Mouse (Mus musculus) left cerebral cortex, adult 9 months (tissue): ENCODE data around the gene Anapc4.

ENCODE experiments used
- DNase-seq, 2 experiments: peaks; one replicate each; pipeline ENCODE4 v3.0.0; 2022; ENCODE audit warnings: low spot score in 2 of 2

Gene Anapc4

GRCm38 (mm10) chr5:52833761-52834274, at the start of gene Anapc4:
Gene Anapc4, plus strand, starts transcription at chr5:52834012.
- peak; percentile 98 to 100 for DNase-seq

GRCm38 (mm10) chr5:52786556-52787322, 47.1 kb upstream of the Anapc4 start:
- DNase-seq, result no peak

DNA sequence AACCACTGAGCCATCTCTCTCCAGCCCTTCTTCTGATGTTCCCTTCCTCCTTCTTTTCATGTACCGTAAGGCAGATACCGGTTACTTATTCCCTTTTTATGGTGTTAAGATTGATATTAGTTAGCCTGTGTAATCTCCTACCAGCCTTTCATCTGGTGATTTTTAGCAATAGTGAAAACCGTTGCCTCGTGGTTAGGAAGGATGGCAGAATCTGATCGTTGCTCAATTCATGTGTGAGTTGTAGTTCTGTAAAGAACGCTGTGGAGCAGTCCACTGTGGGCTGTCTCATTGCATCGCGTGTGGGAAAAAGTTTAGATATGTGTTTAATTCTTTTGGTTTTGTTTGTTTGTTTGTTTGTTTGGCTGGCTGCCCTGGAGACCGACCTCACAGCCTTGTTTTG, 40.6 kb upstream of the Anapc4 start:
- no peak for DNase-seq

DNA sequence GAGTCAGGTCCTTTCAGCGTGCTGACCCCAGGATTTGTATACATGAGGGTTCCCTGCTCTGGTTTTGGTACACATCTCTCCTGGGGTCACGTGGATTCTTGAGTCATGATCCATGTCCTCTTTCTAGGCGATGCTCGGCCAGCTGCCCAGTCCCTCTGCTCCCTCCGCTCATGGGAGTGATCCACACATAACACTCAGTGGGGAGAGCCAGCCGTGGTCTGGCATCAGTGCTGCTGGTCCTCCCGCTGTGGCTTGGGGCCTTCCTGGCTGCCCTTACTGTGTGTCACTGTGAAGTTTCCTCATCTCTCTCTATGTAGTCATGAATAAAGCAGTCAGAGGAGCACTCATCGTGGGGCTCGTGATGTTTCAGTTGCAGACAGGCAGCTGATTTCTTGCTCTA, 39.7 kb upstream of the Anapc4 start:
- no peak for DNase-seq

DNA sequence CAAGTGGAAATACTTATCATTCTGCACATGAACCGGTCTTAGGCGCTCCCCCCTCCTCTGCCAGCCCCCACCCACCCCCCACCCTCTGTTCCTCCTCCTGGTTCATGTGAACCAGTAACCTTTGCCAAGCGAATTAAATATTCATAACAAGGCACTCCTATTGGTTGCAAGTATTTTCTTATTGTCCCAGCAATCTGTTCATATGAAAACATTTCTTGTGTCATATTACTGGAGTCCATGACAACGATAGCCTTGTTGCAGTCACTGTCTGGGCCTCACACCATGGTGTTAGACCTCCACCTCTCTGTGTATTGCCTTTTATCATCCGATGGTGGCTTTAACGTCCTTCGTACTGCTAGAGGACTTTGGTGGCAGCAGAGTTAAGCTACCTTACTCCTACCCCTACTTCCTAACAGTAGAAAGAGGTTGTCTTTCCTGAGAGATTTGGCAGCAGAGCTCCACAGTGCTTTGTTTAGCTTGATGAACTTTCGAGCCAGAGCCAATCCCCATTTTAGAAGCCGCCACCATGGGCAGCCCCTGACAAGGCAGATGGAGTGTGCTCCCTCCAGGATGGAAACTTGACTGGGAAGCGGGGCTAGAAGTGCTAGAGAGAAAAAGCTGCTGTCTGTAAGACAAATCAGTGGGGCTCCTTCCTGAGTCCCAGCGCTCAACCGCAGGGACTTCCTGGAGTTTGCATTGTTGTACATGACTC, 34.4 kb upstream of the Anapc4 start:
- no peak for DNase-seq

DNA sequence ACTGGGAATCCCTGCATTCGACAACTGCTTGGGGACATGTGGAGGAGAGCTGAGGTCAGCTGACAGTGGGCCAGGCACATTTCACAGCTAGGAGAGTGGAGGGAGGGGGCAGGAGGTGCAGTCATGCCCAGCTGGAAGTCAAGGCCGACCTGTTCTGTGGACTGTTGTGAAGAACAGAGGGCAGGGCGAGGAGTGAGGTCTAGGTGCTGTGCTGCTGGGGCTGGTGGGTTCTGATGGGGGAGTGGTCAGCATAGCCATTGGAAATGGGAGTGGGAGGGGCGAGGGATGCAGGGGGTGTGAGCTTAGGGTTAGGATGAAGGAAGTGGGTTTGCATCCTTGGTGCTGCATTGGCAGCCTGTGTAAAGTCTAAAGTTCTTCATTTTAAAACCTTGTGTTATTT, 28.0 kb upstream of the Anapc4 start:
- DNase-seq, result no peak

DNA sequence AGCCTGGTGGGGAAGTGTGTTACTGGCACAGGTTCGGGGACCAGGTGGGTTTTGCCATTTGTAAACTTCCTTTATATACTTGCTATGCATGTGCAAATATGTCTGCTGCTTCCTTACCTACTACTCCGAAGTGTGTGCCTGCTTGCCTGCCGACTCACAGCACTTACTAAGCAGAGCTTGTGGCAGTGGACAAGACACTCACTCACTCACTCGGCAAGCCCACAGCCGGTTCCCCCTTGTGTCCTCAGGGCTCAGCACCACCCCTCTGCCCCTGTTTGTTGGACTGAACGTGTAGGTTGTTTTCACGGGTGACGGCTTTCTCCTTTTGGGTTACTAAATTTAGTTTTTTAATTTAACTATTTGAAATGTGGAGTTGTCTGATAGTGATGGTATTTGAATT, 27.5 kb upstream of the Anapc4 start:
- DNase-seq, result no peak

GRCm38 (mm10) chr5:52807030-52807429, 26.8 kb upstream of the Anapc4 start:
- no peak for DNase-seq

GRCm38 (mm10) chr5:52810446-52810845, 23.4 kb upstream of the Anapc4 start:
- DNase-seq, result no peak

DNA sequence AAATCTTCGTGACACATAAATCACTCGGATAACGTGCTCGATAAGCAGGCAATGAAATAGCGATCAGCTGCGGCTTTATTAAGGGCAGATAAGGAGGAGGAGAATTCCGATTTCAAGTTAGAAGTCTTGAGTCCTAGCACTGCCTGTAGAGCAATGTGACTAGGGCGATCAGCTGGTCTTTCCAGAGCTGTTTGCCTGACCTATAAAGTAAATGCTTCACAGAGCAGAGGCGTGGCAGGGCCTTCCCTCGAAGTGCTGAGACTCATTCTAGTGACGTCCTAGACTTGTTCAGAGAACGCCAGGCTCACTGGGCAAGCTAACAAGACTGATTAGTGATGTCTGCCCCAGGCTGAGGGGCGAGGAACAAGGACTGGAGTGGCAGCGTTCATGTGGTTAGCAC, 22.8 kb upstream of the Anapc4 start:
- no peak for DNase-seq

DNA sequence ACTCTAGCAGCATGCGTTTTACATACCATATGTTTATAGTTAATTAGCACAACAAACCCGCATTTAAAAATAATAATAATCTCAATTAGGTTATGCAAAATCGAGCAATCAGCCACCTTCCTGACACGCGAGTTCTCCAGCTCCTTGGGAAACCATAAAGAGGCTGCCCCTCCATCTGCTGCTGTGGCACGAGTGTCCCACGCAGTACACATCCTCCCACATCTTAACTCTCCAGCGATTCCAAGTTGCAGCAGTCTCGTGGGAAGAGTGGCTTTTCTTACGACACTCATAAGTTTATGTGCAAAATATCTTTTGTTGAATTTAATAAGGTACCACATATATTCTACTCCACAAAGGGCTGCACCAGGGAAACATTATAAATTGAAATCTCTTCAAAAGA, 21.4 kb upstream of the Anapc4 start:
- DNase-seq, result peak in 1 of 2 experiments; percentile 24

DNA sequence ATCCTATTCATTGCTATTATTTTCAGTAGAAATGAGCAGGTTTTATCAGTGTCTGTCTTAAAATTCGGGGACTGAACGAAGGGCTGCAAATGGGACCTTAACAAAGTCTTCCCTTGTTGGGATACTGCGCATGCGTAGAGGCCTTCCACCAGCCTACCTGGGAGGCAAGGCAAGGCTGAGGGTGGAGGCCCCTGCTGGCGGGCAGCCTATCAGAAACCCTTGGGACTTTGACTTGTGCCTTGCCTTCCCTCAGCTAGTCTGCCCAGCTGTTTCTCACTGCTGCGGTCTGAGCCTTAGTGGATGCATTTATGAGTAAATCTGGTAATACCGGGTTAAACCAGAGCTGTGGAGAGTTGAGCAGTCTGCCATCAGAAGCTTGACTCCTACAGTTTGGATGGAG, 20.5 kb upstream of the Anapc4 start:
- no peak for DNase-seq

GRCm38 (mm10) chr5:52818676-52819075, 15.1 kb upstream of the Anapc4 start:
- no peak for DNase-seq

DNA sequence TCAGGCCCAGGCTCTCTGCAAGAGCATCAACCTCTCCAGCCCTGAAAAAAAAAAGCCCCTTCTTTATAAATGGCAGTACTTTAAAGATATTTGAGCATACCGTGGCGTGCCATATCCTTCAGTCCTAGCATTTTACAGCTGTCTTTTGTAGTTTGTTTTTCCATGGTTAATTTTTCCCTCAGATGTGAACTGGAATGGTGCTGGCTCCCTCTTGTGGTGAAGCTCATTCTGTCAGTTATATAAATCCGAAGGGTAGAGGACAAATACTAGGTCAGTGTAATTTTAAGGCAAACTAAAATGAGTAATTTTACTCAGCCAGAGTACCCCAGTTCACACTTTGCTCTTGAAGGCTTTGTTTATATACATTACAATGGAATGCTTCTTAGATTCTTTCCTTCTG, 12.1 kb upstream of the Anapc4 start:
- peak in 1 of 2 experiments; percentile 78 for DNase-seq

DNA sequence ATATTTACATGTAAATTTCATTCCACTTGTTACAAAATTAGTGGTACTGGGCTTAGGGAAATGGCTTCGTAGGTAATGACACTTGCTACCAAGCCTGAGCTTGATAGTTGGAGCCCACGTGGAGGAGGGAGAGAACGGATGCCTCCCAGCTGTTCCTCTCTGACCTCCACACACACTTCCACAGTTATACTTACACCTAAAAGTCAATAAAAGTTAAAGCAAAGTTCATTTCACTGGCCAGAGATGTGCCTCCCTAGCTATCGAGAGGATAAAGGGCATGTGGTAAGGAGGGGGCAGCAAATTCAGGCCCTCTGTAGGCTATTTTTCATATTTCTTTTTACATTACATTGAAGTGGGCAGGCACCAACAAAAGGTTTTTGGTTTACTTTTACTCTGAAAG, 5.9 kb upstream of the Anapc4 start:
- DNase-seq, result no peak

GRCm38 (mm10) chr5:52833005-52833404, 807 bp upstream of the Anapc4 start:
- DNase-seq, result no peak

- no peak for DNase-seq
Observed at GRCm38 (mm10) chr5:52834386-52834785, 574 bp downstream of the Anapc4 start.

DNA sequence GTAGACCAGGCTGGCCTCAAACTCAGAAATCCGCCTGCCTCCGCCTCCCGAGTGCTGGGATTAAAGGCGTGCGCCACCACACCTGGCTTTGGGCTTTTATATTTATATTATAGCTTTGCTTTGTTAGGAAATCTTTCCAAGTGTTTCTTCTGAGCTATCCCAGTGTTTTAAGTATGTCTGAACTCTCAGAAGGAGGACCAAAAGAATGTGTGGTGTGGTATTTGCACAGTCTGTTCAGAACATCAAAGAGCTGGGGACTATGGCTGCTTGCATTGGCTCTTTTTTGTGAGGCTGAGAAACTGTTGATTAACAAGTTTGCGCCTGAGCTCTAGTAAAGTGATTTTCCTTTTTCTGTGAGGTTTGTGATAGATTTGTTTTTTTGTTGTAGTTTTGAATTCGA, 10.5 kb downstream of the Anapc4 start:
- DNase-seq, result no peak

DNA sequence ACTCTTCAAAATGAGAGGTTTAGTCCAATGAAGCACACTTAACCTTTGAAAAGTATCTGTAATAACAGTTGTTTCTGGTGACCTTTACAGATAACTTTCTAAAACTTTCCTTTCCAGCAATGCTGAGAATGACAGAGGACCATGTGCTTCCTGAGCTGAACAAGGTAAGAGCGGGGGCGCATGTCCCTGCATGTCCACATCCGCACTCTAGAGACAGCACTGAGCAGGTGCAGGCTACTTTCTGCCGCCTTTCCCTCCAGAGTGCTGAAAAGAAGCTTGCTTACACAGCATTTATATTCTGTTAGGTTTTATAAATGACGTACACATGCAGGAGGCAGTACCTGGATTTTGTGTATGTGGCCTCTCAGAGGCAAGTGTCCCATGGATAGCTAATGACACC, 21.9 kb downstream of the Anapc4 start:
- no peak for DNase-seq

GRCm38 (mm10) chr5:52864446-52864845, 30.6 kb downstream of the Anapc4 start:
- DNase-seq, result no peak

DNA sequence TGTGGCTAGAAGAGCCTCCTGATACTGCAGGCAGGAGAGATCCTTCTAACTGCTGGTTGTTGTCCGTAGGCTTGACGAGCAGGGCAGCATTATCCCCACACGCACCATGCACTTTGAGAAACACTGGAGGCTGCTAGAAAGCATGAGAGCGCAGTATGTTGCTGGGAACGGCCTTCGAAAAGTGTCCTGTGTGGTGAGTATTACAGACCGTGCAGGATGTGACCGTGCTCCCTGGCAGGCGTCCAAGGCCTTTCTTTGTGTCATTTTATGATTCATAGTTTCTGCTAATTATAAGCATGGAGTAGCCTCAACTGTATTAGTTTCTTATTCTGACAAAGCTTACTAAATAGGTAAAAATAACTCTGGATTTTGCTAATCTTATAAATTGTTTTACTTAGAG, 32.0 kb downstream of the Anapc4 start:
- peak in 1 of 2 experiments; percentile 8 for DNase-seq

DNA sequence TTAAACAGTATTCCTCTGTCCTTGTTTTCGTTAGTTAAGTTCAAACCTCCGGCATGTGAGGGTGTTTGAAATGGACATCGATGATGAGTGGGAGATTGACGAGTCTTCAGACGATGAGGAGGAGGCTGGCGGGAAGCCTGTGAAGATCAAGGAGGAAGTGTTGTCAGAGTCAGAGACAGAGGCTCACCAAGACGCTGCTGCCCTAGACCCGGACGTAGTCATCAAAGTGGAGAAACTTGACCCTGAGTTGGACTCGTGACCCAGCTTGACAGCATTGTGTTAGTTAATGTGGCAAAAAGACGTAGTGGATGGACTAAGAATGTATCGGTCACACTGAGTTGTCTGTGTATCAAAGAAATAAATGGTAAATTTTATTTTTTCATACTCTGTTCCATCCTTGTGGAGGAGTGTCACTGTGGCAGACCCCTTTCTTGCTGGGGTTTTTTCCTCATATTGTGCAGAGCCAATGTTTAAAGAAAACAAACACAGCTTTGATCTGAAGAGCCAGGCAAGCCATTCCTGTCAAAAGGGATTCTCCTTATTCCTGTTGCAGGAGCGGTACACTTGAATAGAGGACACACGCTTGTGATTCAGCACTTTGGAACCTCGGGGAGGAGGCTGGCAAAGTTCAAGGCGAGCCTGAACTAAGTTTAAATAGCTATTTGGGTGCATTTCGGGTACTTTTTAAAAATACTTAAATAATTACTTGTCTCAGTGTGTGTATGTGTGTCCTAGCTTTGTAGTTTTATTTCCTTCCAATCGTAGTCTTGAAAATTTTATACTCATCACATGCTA, 32.7 kb downstream of the Anapc4 start:
- no peak for DNase-seq
